7 mouse cellular contexts compared by ENCODE assay signal in genomic region chr3:146450371-146450841, GRCm38 (mm10). TPM values are rescaled to one million over a fixed set of nuclear protein-coding genes. Genes with fewer than 3 reads are reported as not detected.
DNase-seq lines count a peak whose midpoint lies in the region; ATAC-seq and TF ChIP-seq lines count a peak whose summit lies in the region.

No protein-coding gene starts in this region.

- 0 out of 2 replicates have a peak, but pooled peaks cover 3% of the 10 kb centered on the region for H3K4me1 ChIP-seq in intestine, postnatal 0 days (replicated peaks; ENCODE audit: control insufficient read depth, insufficient read depth, low read length)
- H3K4me1 ChIP-seq in midbrain, embryonic 12.5 days: peaks cover 14% of the 10 kb centered on the region; the same call in 1 of the 2 replicates
- peaks cover 5% of the 10 kb centered on the region for H3K4me1 ChIP-seq in small intestine, adult 2 months (ENCODE audit: control insufficient read depth, insufficient read depth, insufficient read length, low read length)

- H3K4me2 ChIP-seq in intestine, postnatal 0 days (replicated peaks; ENCODE audit: low read depth): peak overlapping the region; percentile 63
- H3K4me2 ChIP-seq in midbrain, embryonic 12.5 days (replicated peaks): peak overlapping the region; percentile 68

- no peaks in the 10 kb centered on the region for H3K27me3 ChIP-seq in intestine, postnatal 0 days (replicated peaks; ENCODE audit: control insufficient read depth, insufficient read depth, low read length)
- H3K27me3 ChIP-seq in midbrain, embryonic 12.5 days: no peaks in the 10 kb centered on the region
- no peaks in the 10 kb centered on the region for H3K27me3 ChIP-seq in small intestine, adult 2 months (ENCODE audit: control insufficient read depth, insufficient read depth, low read length)

- peak overlapping the region; percentile 67 for H3K4me3 ChIP-seq in intestine, postnatal 0 days (ENCODE audit: low read depth, low read length)
- peak overlapping the region; percentile 49 for H3K4me3 ChIP-seq in midbrain, embryonic 12.5 days
- H3K4me3 ChIP-seq in small intestine, adult 2 months (ENCODE audit: low read depth, low read length): peak overlapping the region; percentile 77

- no peaks in the 10 kb centered on the region for H3K9me3 ChIP-seq in intestine, postnatal 0 days (ENCODE audit: control insufficient read depth)
- H3K9me3 ChIP-seq in midbrain, embryonic 12.5 days: 0 out of 2 replicates have a peak, but pooled peaks cover 3% of the 10 kb centered on the region

- DNase-seq in adrenal gland, adult 8-10 months: peak; percentile 90
- peak; percentile 93 for DNase-seq in embryo, embryonic 9.5 days (ENCODE audit: extremely low spot score)
- peak; percentile 50 for DNase-seq in gonadal fat pad, adult 2 months (ENCODE audit: low read depth)
- DNase-seq in left cerebral cortex, postnatal 4 days: peak; percentile 93

- peak overlapping the region; percentile 85 for H3K27ac ChIP-seq in intestine, postnatal 0 days (ENCODE audit: low read depth, low read length)
- peak overlapping the region; percentile 64 for H3K27ac ChIP-seq in midbrain, embryonic 12.5 days (replicated peaks)
- peak overlapping the region; percentile 57 for H3K27ac ChIP-seq in small intestine, adult 2 months (ENCODE audit: insufficient read depth, low read depth, low read length)

- peak; percentile 91 for TF ChIP-seq POLR2A in small intestine, adult 2 months (IDR thresholded peaks at IDR 0.05; ENCODE audit: low read depth, low read length)

- H3K9ac ChIP-seq in intestine, postnatal 0 days (ENCODE audit: low read depth, low read length): peak overlapping the region; percentile 70
- H3K9ac ChIP-seq in midbrain, embryonic 12.5 days (replicated peaks): peak overlapping the region; percentile 57

- peak; percentile 65 for TF ChIP-seq CTCF in intestine, postnatal 0 days (IDR thresholded peaks at IDR 0.05; ENCODE audit: low read depth)
- peak; percentile 24; the same call in 1 of the 2 replicates for TF ChIP-seq CTCF in small intestine, adult 2 months (IDR thresholded peaks at IDR 0.05; ENCODE audit: extremely low read depth, insufficient read length, insufficient replicate concordance, low read depth, low read length)

- under 1% methylated on average over 29 of the region's 29 CpGs for WGBS in intestine, postnatal 0 days
- under 1% methylated on average over 29 of the region's 29 CpGs for WGBS in midbrain, embryonic 12.5 days
- WGBS in small intestine, adult 2 months: under 1% methylated on average over 29 of the region's 29 CpGs

- peaks cover 5% of the 10 kb centered on the region; the same call in 1 of the 2 replicates for H3K36me3 ChIP-seq in intestine, postnatal 0 days (ENCODE audit: control insufficient read depth, insufficient read depth)
- 0 out of 2 replicates have a peak, but pooled peaks cover 6% of the 10 kb centered on the region for H3K36me3 ChIP-seq in midbrain, embryonic 12.5 days
- peaks cover 3% of the 10 kb centered on the region; the same call in 1 of the 2 replicates for H3K36me3 ChIP-seq in small intestine, adult 2 months (ENCODE audit: control insufficient read depth, insufficient read depth, low read length)

- intact Hi-C loops in left cerebral cortex, postnatal 4 days (cut with DNase I): no loop called here

- peak; percentile 98 for ATAC-seq in intestine, postnatal 0 days
- peak; percentile 99 for ATAC-seq in midbrain, embryonic 12.5 days (ENCODE audit: low FRiP score, low read depth)

RNA-seq across cellular contexts. Expression of gene Ctbs, which starts 0.8 kb away (rescaled TPM):
- total RNA-seq in adrenal gland, adult 8-10 months (2022): 10 to 100 TPM in 3 of 4 experiments, 1 to 10 TPM in 1; 10.0 to 15.2 (median 12.8) TPM
- 7.3 and 8.5 TPM in 2 replicates for polyA plus RNA-seq in gonadal fat pad, adult 2 months (2012; rRNA removed)
- 8.1 and 8.3 TPM in 2 replicates for polyA plus RNA-seq in intestine, postnatal 0 days (2015; fragmentation: Nextera tagmentation; extraction: Ambion mirVana)
- total RNA-seq in left cerebral cortex, postnatal 4 days (2021): 1 to 10 TPM; 4.7 to 5.9 TPM
- 5.6 and 5.7 TPM in 2 replicates for polyA plus RNA-seq in midbrain, embryonic 12.5 days (2016; fragmentation: Nextera tagmentation; extraction: Ambion mirVana)
- 0.41 and 0.70 TPM in 2 replicates for polyA plus RNA-seq in small intestine, adult 2 months (2012; rRNA removed)

RNA-seq across cellular contexts. Expression of gene Ssx2ip, which starts 46.0 kb away (rescaled TPM):
- 10 to 100 TPM in 2 of 4 experiments, 1 to 10 TPM in 2; 7.7 to 12.9 (median 10.8) TPM for total RNA-seq in adrenal gland, adult 8-10 months (2022)
- polyA plus RNA-seq in gonadal fat pad, adult 2 months (2012; rRNA removed): 8.4 and 10.6 TPM in 2 replicates
- polyA plus RNA-seq in intestine, postnatal 0 days (2015; fragmentation: Nextera tagmentation; extraction: Ambion mirVana): 31.1 TPM in 2 replicates
- 10 to 100 TPM; 80.7 to 81.5 TPM for total RNA-seq in left cerebral cortex, postnatal 4 days (2021)
- 23.2 and 30.0 TPM in 2 replicates for polyA plus RNA-seq in midbrain, embryonic 12.5 days (2016; fragmentation: Nextera tagmentation; extraction: Ambion mirVana)
- polyA plus RNA-seq in small intestine, adult 2 months (2012; rRNA removed): 6.3 and 9.6 TPM in 2 replicates

RNA-seq across cellular contexts. Expression of gene Spata1, which starts 49.1 kb away (rescaled TPM):
- 1 to 10 TPM; 1.2 to 4.7 (median 2.8) TPM for total RNA-seq in adrenal gland, adult 8-10 months (2022)
- polyA plus RNA-seq in gonadal fat pad, adult 2 months (2012; rRNA removed): 2.0 and 2.9 TPM in 2 replicates
- polyA plus RNA-seq in intestine, postnatal 0 days (2015; fragmentation: Nextera tagmentation; extraction: Ambion mirVana): 1.3 and 1.9 TPM in 2 replicates
- 1 to 10 TPM; 5.0 to 8.3 TPM for total RNA-seq in left cerebral cortex, postnatal 4 days (2021)
- polyA plus RNA-seq in midbrain, embryonic 12.5 days (2016; fragmentation: Nextera tagmentation; extraction: Ambion mirVana): 8.0 and 8.2 TPM in 2 replicates
- polyA plus RNA-seq in small intestine, adult 2 months (2012; rRNA removed): 0.11 and 0.19 TPM in 2 replicates

RNA-seq across cellular contexts. Expression of gene Gng5, which starts 49.2 kb away (rescaled TPM):
- 100 to 1,000 TPM; 186 to 235 (median 206) TPM for total RNA-seq in adrenal gland, adult 8-10 months (2022)
- polyA plus RNA-seq in gonadal fat pad, adult 2 months (2012; rRNA removed): 670 and 713 TPM in 2 replicates
- 1,062 and 1,144 TPM in 2 replicates for polyA plus RNA-seq in intestine, postnatal 0 days (2015; fragmentation: Nextera tagmentation; extraction: Ambion mirVana)
- total RNA-seq in left cerebral cortex, postnatal 4 days (2021): 10 to 100 TPM; 50.3 to 68.4 TPM
- 910 and 914 TPM in 2 replicates for polyA plus RNA-seq in midbrain, embryonic 12.5 days (2016; fragmentation: Nextera tagmentation; extraction: Ambion mirVana)
- polyA plus RNA-seq in small intestine, adult 2 months (2012; rRNA removed): 270 and 435 TPM in 2 replicates

Comparison
In these comparisons a context has a peak if more than half of its experiments do, and no peak if none do; other contexts are left out.
1. Peak in every context shown above with its lines: DNase-seq, ATAC-seq, H3K4me3 ChIP-seq and H3K27ac ChIP-seq.